Mouse (Mus musculus): ENCODE measurements around the gene Sept9. TPM values are rescaled to one million over a fixed set of nuclear protein-coding genes. Genes with fewer than 3 reads are reported as not detected.
"Not testable (repeated sequence)": the region's sequence is repeated elsewhere in the genome, so short reads cannot be mapped to it uniquely, and the experiment has no call there.

The Sept9 gene
- total RNA-seq, 2 experiments from 2014 or later = 94.9 to 103 TPM

GRCm38 (mm10) chr11:117335146-117335545, 135.7 kb downstream of the Sept9 start:
- DNase-seq = no peak
- intact Hi-C loops (cut with DNase I) = no loop called here

GRCm38 (mm10) chr11:117336081-117336788, 136.8 kb downstream of the Sept9 start:
- intact Hi-C loops (cut with DNase I) = no loop called here
- no peak for DNase-seq

- intact Hi-C loops (cut with DNase I) = no loop called here
These were observed 138.3 kb downstream of the Sept9 start for GRCm38 (mm10) chr11:117337749-117338148.

GRCm38 (mm10) chr11:117338503-117338902, 139.0 kb downstream of the Sept9 start:
- intact Hi-C loops (cut with DNase I) = no loop called here
- no peak for DNase-seq

More at GRCm38 (mm10) chr11:117337749-117338148, 138.3 kb downstream of the Sept9 start:
- DNase-seq = no peak

DNA sequence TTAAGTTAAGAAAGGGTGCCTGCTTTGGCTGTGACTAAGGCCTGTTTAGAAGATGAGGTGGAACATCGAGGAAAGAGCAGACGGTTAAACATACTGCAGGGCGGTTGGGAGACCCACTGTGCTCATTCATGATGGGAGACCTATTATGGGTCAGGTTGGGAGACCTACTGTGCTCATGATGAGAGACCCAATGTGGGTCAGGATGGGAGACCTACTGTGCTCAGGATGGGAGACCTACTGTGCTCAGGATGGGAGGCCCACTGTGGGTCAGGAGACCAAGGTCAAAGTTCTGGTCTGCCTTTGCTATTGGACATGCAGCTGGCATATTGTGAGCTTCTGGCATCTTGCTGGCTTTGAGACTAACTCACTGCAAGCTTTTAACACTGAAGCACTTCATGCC, 139.6 kb downstream of the Sept9 start:
- intact Hi-C loops (cut with DNase I) = no loop called here
- no peak for DNase-seq

GRCm38 (mm10) chr11:117341218-117341617, 141.8 kb downstream of the Sept9 start:
- peak; percentile 66 for DNase-seq
- intact Hi-C loops (cut with DNase I) = no loop called here

- no peak for DNase-seq
- intact Hi-C loops (cut with DNase I) = no loop called here
These were observed 142.6 kb downstream of the Sept9 start for GRCm38 (mm10) chr11:117342076-117342475.

- DNase-seq; intact Hi-C loops (cut with DNase I): not testable (repeated sequence)
These were observed 143.0 kb downstream of the Sept9 start for GRCm38 (mm10) chr11:117342490-117342889.

DNA sequence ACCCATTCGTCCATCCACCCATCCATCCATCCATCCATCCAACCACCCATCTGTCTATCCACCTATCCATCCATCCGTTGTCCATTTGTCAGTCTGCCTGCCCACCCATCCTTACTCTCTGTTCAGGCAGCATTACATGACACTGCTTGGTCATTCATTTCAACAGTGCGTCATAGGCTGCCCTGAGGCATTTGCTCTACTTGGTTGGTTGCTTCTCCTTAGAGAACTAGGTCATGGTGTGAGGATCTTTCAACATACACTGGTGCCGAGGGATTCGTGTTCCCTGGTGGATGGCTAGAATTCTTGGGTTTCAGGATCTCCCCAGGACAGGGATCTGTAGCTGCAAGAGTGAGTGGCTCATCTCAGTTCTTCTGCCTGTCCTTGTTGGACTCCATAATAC, 144.3 kb downstream of the Sept9 start:
- DNase-seq = no peak
- intact Hi-C loops (cut with DNase I) = no loop called here

DNA sequence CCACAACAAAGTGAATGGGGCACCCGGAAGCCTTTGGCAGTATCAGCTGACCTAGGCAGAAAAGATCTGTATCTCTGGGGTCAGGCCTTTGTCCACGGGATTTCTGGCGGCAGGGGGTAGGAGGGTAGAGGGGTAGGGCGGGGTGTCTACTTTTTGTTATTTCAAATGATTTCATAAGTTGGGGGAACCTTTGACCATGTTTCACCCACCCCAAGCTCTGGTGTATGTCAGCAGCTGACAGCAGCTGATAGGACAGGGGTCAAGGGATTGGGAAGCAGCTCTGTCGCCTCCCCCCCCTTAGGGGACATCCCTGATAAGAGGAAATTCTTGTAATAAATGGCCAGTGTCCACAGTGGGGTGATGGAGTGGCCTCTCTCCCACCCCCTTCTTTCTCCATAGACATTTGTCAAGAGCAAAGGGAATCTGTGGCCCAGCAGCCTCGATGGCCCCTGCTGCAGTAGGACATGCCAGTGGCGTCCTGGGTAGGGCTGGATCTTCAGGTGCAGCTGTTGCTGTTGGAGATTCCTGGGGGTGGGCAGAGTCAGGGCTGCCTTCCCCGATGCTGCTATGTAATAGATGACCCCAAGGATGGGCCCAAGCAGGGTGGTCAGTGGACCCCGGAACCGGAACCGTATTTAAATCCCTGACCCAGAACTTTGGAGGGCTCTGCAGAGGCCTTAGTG, 145.0 kb downstream of the Sept9 start:
- intact Hi-C loops (cut with DNase I) = no loop called here
- no peak for DNase-seq

DNA sequence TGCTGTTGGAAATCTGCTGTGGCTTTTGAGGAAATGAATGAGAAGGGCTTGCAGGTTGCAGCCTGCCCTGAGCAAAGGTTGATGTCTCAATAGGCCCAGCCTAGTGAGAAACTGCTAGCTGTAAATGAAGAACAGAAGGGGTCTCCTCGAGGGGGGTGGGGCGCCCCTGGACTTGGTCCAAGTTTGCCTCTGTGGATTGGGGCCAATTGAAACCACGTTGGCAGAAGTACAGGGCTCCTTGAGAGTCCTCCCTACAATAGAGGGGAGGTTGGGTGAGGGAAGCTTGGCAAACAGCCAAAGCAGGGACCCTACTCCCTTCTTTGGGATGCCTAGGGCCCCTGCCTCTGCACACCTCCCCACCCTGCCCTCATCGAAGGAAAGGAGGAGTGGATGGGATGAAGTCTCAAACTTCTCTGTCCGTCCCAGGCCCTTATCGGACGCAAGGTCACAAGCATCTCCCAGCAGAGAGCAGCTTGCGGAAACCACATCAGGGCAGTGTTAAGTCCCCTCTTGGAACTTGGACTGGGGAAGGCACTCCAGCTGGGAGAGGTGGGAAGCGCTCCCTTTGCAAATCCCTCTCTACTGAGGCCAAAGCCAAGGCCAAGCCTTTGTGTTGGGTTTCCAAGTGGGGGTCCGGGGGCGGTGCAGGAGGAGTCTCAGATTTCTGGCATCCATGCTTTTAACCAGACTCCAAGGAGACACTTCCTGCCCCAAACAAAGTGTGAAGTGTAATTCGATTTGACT, 145.7 kb downstream of the Sept9 start:
- DNase-seq = peak; percentile 86
- intact Hi-C loops (cut with DNase I) = no loop called here

DNA sequence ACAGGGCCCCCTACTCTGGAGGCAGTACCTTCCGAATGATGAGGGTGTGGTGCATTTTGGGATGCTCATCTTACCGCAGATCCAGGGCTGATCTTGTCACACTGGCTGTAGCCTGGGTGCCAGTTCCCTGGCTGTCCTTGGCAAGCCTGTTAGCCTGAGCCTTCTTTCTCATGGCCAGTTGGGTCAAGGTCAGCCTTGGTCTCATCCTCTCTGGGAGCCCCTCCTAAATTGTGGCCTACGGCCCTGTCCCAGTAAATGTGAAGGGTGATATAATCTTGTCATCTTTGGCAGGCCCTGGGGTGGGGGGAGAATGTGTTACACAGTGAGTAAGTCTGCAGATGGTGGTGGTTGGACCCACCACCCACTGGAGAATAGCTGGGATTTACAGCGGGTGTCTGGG, 147.8 kb downstream of the Sept9 start:
- intact Hi-C loops (cut with DNase I) = no loop called here
- no peak for DNase-seq

GRCm38 (mm10) chr11:117348429-117349103, 149.1 kb downstream of the Sept9 start:
- no peak for DNase-seq
- intact Hi-C loops (cut with DNase I) = no loop called here

DNA sequence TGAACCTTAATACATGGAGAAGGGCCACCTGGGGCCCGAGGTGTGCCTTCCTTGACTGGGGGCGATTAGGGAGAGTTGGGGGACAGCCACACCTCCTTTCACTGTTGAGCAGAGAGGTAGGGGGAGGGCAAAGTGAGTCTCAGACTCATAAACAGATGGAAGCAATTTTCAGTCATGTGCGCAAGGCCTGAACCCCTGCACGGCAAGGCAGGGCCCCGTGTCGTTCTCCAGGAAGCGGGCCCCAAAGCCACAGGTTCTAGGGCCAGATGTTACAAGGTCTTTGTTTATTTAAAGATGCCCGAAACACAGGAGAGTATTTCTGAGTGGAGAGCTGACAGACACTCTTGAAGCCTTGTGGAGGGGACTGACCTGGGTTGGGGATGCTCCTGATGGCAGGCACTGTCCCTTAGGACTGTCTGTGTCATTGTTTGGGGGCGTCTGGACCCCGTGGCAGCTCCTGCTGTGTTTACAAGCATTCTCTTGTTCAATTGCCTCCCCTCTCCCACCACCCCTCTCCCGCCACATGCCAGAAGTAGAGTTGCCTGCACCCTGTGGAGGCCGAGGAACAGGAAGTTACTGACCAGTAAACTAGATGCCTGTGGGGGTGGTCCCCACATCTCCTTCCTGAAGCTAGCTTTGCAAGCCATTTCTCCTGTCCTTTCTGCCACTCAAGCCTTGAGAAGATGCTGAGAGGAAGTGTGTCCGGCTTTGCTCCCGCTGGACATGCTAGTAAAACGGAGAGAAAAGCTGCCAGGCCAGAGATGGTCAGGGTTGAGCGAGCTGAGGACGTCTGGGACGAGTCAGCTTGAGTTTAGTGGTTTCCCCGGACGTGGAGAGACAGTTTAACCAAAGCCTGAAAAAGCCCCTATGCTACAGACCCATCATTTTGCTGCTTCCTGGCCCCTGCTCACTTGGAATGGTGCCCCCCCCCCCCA, 150.2 kb downstream of the Sept9 start:
- intact Hi-C loops (cut with DNase I) = loop anchor here (10.0 kb wide), 1 partner anchor 275 kb away; no protein-coding TSS in a partner anchor
- no peak for DNase-seq

- intact Hi-C loops (cut with DNase I) = loop anchor here (10.0 kb wide), 1 partner anchor 276 kb away; no protein-coding TSS in a partner anchor
These were observed 151.2 kb downstream of the Sept9 start for GRCm38 (mm10) chr11:117350462-117351222.

GRCm38 (mm10) chr11:117353126-117353525, 153.7 kb downstream of the Sept9 start:
- DNase-seq = no peak

More at GRCm38 (mm10) chr11:117350462-117351222, 151.2 kb downstream of the Sept9 start:
- no peak for DNase-seq

DNA sequence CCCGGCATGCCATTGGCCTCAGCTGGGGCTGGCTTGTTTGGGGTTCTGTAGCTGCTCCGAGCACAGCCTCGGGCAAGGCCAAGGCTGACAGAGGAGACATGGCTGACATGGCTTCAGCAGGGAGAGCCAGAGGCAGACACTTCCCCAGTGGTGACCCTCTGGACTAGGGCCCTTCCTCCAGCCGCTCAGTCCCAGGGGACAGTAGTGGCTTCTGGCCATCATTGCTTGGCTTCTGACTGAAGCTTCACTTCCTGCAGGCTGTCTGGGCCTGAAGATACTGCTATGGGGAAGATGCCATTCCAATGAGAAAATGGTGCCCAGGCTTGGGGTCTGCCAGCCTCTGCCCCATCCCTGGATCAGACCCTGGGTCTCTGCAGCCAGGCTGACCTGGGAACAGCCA, 154.6 kb downstream of the Sept9 start:
- peak; percentile 48 for DNase-seq
- intact Hi-C loops (cut with DNase I) = loop anchor here (10.0 kb wide), 1 partner anchor 279 kb away; no protein-coding TSS in a partner anchor

More at GRCm38 (mm10) chr11:117353126-117353525, 153.7 kb downstream of the Sept9 start:
- intact Hi-C loops (cut with DNase I) = loop anchor here (10.0 kb wide), 1 partner anchor 278 kb away; no protein-coding TSS in a partner anchor

DNA sequence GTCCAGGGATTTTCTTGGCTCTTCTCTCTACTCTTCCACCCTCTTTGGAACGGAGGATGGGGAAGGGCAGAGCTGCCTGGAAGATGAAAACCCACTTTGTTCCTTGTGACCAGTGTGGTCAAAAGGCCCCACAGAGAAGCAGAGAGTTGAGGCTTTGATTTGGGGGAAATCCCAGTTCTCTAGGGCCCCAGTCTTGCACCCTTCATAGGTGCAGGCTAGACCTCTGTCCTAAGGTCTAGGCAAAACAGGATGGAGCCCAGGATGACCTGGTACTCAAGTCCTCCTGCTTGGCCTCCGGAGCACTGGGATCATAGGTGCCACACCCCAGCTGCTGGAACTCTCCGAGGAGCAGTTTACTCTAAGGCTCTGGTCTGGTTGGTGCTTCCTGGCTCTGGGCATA, 157.5 kb downstream of the Sept9 start:
- intact Hi-C loops (cut with DNase I) = loop anchor here (10.0 kb wide), 1 partner anchor 282 kb away; no protein-coding TSS in a partner anchor
- no peak for DNase-seq
